Mouse (Mus musculus) right cerebral cortex, postnatal 14 days (tissue): ENCODE results near the gene Ly86.

ENCODE experiments used
- DNase-seq: peaks from one replicate; pipeline ENCODE4 v3.0.0; 2022

Gene Ly86

DNA sequence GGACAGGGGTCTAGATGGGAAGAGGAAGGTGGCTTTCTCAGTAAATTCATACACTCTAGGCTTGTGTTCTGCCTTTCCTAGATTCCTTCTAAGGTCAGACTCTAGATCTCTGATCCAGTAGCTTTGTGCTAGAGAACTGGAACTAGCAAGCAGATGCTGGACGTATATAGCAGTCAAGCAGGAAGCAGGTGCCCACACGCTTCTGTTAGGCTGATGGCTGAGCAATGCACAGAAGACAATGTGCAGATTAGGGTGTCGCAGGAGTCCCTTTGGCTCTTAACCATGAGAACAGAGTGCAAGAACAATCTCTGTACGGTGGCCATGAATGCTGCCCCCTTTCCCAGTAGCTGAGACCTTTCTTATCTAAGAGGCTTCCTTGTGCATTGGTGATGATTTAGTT is 9.4 kb downstream of the Ly86 start:
- DNase-seq, result no peak

GRCm38 (mm10) chr13:37355642-37356331 is 10.8 kb downstream of the Ly86 start:
- no peak for DNase-seq

DNA sequence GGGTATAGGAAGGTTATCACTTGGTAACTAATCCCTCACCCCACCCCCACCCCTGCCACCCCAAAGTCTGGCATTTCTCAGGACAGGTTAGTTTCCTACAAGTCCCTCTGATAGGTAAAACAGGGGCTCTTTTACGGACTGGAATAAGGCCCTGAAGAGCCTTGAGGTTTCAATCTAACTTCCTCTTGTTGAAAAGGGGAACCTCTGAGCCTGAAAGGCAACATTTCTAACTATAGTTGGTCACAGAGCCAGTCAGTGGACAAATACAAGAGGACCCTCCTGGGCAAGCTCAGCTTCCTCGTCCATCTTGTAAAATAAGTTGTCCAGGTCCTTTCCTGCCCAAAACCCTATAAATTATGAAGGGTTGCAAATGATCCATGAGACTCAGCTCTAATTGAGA is 11.5 kb downstream of the Ly86 start:
- DNase-seq, result no peak

DNA sequence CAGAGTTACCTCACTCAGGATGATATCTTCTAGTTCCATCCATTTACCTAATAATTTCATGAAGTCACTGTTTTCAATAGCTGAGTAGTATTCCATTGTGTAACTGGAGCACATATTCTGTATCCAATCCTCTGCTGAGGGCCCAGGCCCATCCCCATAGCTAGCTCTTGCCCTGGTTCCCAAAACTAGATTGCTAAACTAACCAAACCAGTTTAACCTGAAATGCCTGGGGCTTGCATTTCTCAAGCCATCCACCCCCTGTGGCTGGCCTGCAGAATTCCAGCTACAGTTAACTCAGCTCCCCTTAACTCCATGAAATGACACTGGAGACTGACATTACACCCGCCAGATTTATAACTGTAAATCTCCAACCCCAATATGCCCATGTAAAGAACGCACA is 13.1 kb downstream of the Ly86 start:
- DNase-seq, result no peak

GRCm38 (mm10) chr13:37361249-37361648 is 16.2 kb downstream of the Ly86 start:
- DNase-seq, result no peak

DNA sequence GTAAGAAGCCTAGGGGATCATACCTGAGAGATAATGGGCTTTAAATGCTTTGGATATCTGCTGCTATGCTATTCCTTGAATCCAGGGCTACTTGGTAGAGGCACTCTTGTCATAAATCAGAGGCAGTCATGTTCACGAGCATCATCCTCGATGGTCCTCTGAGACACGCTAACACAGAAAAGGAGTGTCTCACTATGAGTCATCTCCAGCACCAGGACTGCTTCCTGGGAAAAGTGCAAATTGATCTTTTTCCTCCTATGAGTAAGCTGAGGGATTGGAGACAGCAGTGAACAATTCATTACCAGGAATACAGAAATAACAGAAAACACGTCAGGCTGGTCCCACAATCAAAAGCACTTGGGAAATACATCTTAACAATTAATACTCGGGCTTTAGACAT is 19.3 kb downstream of the Ly86 start:
- no peak for DNase-seq

- DNase-seq, result peak; percentile 33
Observed at GRCm38 (mm10) chr13:37376411-37376810, 31.4 kb downstream of the Ly86 start.

DNA sequence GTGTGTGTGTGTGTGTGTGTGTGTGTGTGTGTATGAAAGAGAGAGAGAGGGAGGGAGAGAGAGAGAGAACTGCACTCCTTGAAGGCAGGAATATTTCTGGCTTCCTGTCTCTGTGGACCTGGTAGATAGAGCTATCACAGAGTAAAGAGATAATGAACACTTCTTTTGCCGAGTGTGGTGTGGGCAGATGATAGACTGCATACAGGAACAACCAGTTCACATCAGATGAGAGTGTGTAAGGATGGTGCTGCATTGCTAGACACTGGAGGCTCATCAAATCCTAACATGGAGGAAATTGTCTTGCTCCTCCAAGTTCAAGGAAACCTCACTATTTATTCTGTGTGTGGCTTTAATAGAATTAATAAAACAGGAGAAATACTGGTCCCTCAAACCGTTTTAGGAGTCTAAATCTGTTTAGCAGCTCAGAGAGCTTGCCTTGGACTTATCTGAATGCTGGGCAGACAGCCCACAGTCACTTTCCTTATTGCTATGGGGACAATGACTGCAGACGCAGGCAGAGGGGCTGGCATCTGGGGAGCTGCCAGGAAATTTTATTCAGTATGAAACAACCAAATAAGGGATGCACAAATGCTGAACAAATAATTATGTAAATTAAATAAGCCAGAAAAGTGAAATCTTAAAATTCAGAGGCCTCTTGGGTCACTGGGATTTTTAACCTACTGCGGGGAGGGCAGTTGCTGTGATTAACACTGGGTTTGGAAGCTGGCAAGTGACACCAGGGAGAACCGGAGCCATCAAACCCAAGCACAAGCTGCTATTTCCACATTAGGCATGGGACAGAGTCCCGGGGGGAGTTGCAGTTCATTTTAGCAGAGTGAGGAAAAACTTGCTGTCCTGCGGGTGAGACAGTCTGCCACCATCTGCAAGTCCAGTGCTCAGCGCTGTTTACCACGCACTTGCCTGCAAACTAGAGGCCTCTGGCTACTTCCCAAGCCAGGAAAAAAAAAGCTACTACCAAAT is 43.5 kb downstream of the Ly86 start:
- peak; percentile 52 for DNase-seq

DNA sequence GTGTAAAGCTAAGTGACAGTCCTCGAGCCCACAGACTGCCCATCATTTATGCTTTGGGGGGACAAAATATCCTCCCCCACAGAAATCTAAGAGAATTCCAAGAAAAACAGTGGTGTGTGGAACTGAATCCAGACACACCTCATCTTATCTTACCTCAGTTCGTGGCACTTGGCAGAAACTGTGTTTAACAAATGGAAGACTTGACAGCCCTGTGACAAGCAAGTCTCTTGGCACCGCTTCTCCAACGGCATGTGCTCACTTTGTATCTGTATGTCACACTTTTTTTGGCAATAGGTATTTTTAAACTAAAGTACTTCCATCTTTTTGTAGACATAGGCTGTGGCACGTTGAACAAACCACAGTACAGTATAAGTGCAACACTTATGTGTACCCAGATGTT is 44.3 kb downstream of the Ly86 start:
- DNase-seq, result peak; percentile 13

DNA sequence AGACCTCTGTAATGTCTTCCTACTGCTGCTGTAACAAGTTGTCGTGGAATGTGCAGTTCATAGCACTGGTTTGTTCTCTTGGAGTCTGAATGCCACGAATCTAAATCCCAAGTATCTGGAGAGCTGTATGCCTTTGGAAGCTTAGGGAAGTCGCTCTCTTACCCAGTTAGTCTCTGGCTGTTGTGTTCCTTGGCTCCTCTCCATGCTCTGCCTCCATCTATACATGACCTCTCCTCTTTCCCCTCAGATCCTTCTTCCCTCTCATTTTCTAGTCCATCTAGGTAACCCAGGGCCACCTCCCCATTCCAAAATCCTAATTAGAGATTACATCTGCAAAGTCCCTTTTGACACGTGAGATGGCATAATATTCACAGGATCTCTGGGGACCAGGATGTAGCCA is 53.8 kb downstream of the Ly86 start:
- DNase-seq, result no peak

- no peak for DNase-seq
Observed at GRCm38 (mm10) chr13:37399340-37399739, 54.3 kb downstream of the Ly86 start.

GRCm38 (mm10) chr13:37402421-37402820 is 57.4 kb downstream of the Ly86 start:
- no peak for DNase-seq

GRCm38 (mm10) chr13:37403708-37404107 is 58.7 kb downstream of the Ly86 start:
- DNase-seq, result no peak

DNA sequence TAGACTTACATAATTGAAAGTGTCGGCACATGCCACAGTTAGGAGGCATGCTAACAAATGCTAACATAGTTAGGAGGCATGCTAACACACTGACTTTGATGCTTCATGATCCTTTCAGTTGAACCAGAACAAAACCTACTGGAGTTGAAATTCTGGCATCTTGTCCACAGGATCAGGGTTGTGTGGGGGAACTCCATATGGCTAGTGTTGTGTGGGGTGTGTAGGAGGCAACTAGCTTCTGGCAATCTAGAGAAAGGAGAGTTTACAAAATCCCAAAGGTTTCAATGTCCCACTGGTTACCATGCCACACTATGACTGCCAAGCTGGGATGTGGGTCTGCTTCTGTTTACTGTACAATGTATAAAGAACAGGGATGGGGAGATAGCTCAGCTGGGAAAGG is 70.7 kb downstream of the Ly86 start:
- DNase-seq, result no peak

GRCm38 (mm10) chr13:37423416-37423815 is 78.4 kb downstream of the Ly86 start:
- no peak for DNase-seq

DNA sequence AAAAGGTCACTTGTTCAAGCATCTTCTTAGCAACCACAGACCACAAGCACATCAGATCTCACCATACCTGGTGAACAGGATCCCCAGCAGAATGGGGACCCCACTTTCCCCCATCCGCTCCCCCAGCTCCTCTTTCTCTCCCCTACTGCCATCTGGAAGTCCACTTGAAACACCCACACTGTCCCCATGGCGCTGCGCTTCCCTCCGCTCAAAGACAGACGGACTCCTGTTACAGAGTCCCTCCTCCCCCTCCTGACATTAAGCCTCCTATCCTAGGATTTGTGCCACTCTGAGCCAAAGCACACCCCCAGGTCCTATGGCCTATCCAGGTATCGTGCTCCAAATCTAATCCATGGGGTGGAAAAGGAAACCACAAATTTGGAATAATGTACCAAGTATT is 79.9 kb downstream of the Ly86 start:
- no peak for DNase-seq

DNA sequence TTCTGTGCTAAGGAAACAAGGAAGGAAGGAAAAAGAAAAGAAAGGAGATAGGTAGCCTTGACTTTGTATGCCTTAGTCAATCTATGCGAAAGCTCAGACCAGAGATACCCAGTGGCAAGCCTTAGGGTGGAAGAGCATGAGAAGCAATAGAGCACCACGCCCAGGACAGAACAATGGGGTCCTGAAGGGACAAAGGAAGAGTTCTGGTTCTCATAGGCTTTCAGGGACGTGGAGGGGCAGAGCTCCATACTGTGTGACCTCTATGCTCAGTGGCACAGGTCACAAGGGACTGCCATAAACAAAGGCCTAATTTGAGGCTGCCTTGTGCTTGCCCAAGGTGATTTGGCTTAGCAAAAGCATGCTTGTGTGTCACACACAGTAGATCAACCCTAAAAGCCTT is 80.4 kb downstream of the Ly86 start:
- no peak for DNase-seq

DNA sequence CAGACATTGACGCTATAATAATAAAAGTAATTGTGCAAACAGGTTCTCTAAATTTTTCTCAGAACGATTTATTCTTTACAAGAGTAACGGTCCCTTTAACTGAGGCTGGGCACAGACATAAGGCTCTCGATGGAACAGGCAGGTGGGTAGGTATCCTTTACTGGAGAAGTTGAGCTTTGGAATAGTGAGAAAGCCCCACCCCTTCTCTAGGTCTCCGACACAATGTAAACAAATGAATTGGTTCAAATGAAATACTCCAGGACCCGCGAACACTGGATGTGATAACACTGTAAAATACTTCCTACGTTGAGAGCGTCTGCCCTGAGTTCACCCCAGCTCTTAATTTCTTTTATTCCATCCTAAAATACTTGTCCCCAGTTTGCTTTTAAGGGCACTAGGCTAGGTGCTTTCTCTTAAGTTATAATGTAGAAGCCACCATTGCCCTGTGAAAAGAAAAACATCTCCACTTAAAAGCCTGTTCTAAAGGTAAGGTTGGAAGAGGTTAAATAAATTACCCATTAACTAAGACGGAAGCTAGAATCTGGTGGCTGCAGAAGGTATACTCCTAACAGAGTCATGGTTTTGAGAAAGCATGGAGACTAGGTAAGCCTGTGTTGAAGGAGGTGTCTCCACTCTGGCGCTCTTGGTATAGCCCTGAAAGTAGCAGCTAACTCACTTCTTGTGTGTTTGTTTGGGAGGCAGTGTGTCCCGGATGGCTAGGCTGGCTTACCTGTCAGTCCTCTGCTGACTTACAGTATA is 81.7 kb downstream of the Ly86 start:
- no peak for DNase-seq

GRCm38 (mm10) chr13:37428496-37428895 is 83.5 kb downstream of the Ly86 start:
- DNase-seq, result no peak

- DNase-seq, result no peak
Observed at GRCm38 (mm10) chr13:37429661-37430271, 84.8 kb downstream of the Ly86 start.

DNA sequence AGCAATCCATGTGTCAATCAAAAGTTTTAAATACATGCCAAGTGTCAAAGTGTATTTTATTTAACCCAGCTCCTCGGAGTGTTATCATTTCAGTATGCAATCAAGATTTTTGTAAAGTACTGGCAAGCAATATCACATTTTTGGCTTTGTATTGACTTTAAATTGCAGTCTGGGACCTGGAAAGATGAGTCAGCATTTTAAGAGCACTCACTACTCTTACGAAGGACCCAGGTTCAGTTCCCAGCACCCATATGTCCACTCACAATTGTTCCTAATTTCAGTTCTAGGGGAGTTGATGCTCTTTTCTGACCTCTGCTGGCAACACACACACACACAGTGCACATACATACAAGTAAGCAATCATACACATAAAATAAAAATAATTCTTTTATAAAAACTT is 86.7 kb downstream of the Ly86 start:
- DNase-seq, result no peak

- no peak for DNase-seq
Observed at GRCm38 (mm10) chr13:37432653-37433052, 87.6 kb downstream of the Ly86 start.

- no peak for DNase-seq
Observed at GRCm38 (mm10) chr13:37433142-37433541, 88.1 kb downstream of the Ly86 start.
